Mouse (Mus musculus): Measurements from ENCODE around the gene Eef1akmt1.

Eef1akmt1 gene

DNA sequence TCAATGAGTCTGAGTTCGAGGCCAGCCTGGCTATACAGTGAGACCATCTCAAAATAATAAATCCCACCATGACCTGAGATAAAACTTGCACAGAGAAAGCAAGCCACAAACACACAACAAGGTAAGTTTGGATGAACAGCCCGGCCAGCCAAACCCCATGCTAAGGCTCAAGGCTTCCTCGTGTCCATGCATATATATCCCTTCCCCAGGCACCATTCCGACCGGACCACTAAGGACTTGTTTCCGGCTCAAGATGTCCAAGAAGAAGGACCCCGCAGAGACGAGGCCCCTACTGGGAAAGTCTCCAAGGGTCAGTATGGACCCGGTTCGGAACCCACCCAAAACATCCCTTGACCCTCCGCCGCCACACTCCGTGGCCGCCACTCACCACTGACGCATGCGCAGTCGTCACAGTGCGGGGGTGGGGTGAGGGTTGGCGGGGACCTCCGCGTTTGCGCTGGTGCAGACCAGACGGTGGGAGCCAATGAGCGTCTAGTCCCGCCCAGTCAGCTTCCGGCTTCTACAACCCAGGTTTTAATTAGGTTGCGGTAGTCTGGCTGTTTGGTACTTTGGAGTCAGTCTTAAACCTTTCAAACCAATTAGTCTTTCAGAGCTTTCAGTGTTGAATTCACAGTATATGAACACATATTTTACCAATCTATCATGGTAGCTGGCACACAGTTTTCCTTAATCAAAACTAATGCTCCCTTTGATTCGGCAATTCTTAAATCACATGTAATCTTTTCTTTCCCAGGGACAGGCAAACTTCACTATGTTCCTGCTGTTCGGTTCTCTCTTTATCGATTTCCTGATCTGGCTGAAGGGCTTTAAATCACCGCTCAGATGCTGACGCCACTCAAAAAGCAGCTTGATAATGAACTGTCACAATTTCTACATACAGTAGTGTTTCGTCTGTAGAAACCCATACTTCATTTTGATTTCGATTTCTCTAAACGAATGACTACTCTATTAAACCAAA lies at the start of gene Eef1akmt1:
TSS of gene Eef1akmt1 (minus strand) at position 458 of the 979 bp plus-strand sequence.
- peak; percentile 94 for DNase-seq (ENCODE audit: low read depth)

DNA sequence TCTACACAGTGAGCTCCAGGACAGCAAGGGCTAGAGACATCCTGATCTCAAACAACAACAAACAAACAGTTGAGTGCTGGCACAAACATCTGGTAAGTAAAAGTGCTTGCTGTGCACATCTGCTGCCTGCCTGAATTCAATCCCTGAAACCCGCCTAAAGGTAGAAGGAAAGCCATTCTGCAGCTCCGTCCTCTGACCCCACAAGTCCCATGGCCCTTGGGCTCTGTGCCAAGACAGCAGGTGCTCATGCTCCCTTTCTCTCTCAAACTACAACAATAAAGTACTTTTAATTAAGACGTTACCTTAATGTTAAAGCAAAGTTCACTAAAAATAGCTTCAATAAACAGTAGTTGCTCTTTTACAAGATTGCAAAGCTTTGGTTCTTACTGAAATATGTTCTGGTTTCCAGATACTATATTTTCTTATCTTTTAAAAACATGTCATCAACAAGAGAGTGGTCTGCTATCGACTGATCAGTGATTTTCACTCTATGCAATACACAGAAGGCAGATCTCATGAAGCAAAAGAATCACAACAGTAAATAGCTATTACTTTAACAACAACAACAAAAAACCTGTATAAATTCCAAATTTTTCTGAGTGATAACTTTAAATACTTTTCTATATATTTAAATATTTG lies 49.3 kb upstream of the Eef1akmt1 start:
- DNase-seq (ENCODE audit: low read depth): no peak

DNA sequence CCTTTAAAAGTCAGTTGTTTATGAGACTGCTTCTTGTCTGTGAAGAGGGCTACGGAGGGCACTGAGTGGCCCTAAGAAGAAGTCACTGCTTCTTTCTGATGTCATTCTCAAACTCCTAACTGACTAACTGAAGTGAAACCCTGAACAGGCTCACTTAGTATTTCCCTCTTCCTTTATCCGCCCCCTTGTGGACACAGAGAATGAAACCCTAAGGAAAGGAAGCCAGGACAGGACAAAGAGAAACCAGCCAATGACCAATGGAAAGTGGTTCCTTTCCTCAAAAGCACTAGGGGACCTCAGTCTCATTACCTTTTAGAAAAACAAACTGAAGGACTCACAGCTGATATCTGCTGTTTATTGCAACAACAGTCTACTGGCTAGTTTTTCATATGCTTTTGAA lies 48.1 kb upstream of the Eef1akmt1 start:
- peak; percentile 78 for DNase-seq (ENCODE audit: low read depth)

DNA sequence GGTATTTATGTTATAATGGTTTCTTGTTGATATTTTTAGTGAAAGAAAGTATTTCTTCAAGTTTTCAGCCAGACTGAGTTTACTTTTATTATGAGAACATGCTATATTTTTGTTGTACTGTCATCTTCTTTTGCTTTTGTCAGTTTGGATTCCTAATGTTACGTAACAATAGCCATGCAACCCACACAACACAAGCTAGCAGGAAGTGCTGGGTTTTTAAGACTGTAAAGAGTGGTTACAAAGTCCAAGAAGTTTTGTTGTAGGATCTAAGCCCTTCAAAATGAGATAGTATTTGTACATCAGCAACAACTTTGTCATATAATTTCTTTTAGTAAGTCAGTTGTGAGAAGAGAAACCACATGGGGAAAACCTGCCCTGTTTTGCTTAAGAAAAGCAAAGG lies 46.3 kb upstream of the Eef1akmt1 start:
- no peak for DNase-seq (ENCODE audit: low read depth)

DNA sequence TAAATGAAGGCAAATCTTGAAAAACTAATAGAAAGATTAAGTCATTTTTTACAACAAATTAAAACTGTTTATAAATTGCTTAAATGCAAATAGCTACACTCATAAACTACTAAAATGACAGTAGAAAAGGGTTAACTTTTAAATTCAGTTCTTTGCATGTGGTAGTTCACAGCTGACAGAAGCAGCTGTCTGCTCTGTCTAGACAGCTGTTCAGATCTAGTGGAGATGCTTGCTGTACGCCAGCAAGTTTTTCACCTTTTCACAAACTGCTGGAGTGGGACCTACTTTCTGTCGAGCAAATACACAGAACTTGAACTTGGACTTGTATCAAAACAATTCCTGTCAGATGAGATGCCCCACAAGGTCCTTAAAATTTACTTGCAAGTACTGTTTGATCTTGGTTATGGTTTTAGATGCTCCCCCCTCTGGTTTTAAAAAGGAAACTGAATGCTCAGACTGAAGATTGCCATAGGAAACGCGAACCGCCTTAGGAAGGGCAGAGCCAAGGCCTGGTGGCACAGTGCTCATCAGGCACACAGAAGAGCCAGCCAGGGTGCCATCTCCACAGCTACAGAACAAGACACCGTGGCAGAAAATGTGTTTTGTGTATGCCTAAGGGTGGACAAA lies 45.0 kb upstream of the Eef1akmt1 start:
- no peak for DNase-seq (ENCODE audit: low read depth)

DNA sequence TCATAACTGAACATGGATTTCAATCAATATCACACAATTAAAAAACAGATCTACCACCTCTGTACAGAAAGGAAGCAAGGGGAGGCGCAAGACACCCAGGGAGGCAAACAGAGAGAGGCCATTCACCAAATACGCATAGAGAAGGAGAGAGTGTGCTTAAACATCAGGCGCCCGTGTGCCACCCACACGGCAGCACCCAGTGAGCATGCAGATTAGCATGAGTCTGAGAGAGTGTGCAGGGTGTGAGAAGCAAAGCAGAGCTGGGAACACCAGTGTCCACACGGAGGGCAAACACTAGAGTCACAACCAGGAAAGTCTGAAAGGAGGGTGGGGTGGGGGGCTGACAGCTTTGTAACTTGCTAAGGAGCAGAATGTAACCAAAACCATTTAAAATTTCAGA lies 44.4 kb upstream of the Eef1akmt1 start:
- no peak for DNase-seq (ENCODE audit: low read depth)

DNA sequence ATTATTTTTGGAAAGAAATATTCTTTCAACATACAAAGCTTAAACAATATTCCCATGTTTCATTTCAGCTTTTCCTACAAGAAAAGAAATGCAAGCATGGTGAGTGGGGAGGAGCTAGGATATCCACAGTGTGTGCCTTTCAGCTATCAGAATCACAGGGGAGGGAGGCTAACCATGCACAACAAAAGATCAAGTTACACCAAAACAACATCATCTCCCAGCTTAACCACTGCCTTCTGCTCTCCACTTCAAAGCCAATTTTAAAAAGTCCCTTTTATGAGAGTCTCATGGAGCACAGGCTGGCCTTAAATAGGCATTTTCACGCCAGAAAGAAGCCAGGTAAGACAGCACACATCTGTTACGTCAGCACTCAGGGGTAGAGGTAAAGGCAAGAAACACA lies 39.6 kb upstream of the Eef1akmt1 start:
- DNase-seq (ENCODE audit: low read depth): no peak

DNA sequence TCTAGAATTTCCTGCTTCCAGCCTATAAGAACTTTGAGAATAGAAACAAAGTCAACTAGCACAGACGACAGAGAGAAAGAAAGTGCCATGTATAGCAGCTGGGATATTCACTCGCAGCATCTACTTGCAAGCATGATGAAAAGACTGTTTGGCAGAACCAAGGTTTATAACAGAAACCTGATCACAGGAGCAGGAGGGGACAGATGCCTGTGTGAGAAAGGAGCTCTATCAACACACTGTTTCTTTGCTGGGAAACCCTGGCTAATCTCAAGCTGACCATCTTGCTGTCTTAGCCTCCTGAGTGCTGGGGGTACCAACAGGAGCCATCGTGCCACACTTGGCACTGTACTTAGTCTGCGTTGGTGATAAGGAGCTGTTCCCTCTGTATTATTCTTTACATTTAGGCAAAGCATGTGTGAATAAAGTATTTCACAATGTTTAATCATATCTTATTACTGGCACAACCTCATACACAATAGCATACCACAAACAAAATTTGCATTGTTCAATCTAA lies 38.5 kb upstream of the Eef1akmt1 start:
- no peak for DNase-seq (ENCODE audit: low read depth)

DNA sequence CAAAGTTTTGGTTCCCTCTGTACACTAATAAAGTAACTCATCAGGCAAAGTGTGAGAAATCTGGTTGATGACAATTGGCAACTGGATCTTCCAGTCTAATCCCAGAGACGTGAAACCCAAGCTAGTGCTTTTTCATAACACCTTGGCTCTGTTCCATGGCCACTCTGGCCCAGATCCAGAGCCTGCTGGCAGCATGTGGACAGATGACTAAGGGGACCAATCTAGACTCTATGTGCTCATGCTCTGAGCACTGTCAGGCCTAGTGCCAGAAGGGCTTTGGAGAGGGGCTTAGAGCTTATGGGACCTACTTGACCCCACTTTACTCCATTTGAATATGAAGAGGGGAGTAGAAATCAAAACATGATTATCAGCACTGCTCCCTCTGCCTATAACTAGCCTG lies 36.1 kb upstream of the Eef1akmt1 start:
- peak; percentile 87 for DNase-seq (ENCODE audit: low read depth)

DNA sequence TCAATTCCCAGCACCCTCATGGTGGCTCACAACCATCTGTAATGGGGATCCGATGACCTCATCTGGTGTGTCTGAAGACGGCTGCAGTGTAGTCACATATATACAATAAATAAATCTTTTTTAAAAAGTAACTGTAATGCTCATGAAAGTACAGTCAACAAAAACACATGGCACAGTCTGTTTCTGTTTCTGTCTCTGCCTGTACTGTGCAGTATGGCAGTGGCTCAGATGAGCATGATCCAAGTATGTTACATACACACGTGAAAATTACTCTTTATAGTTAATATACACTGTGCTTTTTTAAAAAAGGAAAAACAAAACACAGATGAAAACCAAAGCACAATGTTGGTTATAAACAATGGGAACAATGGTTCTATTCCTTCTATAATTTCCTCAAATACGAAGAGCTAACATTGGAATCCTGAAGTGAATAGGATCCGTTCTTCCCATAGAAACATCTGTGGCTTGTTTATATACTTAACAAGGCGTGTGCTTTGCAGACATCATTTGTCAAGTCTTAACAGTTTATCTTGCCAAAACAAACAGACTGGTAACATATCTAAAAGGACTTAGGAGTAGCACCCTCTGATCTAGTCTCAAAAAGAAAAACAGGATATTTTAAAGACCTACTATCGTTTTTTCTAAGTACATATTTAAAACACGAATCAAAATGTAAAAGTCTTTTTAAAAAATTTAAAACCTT lies 35.4 kb upstream of the Eef1akmt1 start:
- DNase-seq (ENCODE audit: low read depth): peak; percentile 16

DNA sequence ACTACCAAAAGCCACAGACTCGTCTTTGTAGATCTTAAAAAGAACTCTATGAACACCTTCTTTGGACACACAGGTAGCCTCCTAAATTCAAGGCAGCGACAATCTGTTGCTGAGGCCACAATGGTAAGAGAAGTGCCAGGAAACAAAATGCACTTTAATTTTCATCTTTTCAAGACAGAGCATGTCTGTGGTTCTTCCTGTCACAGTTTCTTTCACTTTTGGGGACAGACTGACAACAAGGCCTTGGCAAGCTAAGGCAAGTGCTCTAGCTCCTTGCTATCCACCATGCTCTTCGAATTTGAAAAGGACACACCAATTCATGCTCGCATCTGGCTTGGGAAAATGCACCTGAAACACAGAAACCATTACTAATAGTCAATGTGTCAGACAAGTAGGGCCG lies 21.9 kb upstream of the Eef1akmt1 start:
- DNase-seq (ENCODE audit: low read depth): no peak

DNA sequence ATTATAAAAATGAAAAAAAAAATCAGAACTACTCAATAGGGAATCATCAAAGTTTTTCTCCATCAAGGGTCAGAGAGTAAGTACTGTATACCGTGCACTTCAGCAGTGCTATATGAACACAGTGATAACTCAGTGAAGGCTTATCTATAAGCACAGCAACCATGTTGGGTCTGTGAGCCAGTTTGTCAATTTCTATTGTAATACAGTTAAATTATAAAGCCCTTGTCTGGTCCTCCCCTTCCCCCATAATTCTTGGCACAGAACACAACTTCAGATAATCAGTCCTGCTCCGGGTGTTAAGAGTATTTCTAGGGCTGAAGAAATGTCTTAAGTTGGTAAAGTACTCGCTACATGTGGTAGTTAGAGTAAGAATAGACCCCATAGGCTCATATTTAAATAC lies 20.4 kb upstream of the Eef1akmt1 start:
- DNase-seq (ENCODE audit: low read depth): no peak

DNA sequence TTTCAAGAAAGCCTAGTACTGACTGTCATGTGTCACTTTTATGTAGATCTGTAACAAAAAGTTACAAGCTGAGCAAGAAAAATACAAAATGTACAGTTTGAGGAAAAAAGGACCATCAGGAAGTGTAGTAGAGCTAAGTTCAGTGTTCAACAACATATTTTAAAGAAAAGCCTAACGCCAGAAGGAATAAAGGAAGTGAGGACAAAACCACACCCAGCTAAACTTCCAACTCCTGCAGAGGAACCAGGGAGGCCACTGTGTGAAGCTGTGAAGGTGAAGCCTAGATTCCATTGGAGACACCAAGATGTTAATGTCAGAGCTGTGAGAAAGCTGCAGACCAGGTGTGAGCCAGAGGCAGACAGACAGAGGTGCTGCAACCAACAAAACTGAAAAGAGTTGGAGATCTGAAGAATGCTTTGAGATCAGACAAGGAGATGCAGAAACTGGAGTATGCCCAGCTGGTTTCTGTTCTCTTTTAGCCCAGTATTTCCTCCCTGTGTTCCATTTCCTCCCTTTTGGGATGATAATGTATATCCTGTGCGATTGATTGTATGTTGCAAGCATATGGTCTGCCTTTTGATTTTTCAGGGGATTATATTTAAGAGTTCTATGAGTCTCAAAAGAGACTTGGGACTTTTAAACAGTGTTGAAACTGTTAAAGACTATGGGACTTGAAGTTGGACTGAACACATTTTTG lies 5.1 kb upstream of the Eef1akmt1 start:
- no peak for DNase-seq (ENCODE audit: low read depth)

DNA sequence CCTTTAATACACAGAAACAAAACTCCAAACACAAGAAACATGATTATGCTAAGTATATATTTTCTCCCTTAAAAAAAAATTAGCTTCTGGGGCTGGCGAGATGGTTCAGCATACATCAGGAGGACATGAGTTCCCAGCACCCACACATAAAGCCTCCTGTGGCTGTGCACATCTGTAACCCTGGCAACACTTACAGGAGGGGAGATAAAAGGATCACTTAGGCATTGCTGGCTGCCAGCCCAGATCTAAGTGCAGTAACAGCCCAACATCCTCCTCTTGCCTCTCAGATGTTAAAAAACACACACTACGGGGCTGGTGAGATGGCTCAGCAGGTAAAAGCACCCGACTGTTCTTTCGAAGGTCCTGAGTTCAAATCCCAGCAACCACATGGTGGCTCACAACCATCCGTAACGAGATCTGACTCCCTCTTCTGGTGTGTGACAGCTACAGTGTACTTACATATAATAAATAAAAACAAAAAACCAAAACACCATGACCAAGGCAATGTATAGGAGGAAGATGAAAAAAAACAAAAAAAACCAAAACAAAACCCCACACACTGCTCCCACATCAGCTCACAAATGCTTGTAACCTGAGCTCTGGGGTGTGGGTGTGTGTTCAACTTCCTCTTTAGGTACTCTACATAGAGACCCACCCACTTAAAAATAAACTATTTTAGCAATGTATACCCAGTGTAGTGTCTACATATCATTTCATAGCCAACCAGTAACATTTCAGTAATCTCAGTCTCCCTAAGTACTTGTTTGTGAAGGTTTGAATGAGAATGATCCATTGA lies 3.6 kb upstream of the Eef1akmt1 start:
- DNase-seq (ENCODE audit: low read depth): peak; percentile 7

DNA sequence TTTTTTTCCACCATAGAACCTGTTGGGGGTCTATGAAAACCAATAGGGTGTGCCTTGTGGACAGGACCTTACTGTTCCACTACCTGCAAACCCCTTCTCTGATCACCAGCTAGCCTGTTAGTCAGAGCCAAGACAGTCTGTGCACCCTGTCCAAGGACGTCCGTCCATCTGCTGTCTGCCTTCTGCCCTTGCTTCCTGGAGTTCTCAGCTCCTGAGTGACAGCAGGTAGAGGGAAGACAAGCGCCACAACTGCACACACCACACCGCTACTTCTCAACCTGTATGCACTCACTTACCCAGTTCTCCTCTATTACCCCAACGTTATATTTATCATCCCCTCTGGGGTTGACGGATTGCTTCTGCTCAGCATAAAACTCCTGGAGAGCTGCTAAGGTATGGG lies 5.8 kb downstream of the Eef1akmt1 start:
- no peak for DNase-seq (ENCODE audit: low read depth)

DNA sequence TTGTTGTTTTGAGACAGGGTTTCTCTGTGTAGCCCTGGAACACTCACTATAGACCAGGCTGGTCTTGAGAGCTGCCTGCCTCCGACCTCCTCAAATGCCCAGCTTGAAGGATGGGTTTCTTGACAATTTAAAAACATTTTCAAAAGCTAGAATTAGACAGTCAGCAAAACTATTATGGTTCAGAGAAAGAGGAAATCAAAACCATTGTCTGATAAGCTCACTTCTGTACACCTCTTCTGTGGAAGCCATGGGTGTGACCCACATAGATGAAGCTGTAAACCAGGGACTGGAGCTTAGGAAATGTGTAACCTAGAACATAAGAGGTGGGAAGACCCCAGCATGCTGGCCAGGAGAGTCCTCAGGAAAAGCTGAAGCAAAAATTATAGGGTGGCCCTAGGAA lies 14.5 kb downstream of the Eef1akmt1 start:
- no peak for DNase-seq (ENCODE audit: low read depth)

DNA sequence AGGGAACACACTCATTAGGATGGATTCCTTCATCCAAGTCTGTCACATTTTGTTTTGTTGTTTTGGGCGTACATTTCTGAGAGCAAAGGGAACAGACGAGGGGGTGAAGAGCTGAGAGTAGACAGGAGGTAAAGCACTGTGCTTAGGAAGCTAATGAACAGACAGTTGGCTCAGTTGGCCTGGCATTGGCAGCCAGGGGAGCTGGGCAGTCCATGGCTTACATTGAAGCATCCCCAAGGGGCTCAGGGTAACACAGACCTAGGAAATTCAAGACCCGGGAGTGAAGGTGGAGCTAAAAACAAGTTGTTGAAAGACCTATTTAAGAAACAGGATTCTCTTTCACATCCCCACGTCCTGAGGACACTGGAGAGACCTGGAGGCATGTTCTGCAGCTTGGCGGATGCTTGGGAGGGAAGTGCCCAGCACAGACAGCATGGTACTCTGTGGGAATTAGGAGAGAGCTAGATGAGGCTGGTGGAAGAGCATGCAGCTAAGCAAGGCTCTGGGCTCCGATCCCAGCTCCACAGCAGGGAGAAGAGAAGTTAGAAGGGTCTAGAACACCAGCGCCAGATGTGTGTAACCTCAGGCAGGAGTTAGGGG lies 15.8 kb downstream of the Eef1akmt1 start:
- no peak for DNase-seq (ENCODE audit: low read depth)

DNA sequence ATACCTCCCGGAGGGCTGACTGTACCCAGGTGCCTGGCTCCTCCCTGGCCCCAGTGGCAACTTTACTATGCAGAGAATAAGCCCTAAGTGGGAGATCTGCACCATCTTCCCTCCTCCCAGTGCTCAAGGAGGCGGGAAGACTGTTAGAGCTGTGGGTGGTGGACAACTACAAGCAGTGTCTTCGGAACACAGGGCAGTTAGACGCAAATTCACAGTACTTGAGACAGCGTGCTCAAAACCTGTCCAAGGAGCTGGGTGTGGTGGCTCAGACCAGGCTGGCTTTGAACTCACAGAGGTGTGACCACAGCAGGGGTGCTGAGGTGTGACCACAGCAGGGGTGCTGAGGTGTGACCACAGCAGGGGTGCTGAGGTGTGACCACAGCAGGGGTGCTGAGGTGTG lies 17.0 kb downstream of the Eef1akmt1 start:
- no peak for DNase-seq (ENCODE audit: low read depth)

DNA sequence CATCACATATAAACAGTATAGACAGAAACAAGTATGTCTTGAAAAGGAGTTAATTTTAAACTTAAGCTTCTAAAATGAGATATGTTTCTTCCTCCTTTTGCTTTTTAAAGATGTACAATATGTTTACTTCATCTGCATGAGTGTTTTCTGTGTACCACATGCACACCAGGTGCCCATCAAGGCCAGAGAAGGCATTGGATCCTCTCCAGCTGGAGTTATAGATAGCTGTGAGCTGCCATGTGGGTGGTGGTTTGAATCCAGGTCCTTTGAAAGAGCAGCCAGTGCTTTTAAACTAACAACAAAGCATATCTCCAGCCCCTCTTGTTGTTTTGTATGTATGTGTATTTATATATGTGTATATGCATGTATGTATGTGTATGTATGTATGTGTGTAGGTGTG lies 18.5 kb downstream of the Eef1akmt1 start:
- DNase-seq (ENCODE audit: low read depth): no peak

DNA sequence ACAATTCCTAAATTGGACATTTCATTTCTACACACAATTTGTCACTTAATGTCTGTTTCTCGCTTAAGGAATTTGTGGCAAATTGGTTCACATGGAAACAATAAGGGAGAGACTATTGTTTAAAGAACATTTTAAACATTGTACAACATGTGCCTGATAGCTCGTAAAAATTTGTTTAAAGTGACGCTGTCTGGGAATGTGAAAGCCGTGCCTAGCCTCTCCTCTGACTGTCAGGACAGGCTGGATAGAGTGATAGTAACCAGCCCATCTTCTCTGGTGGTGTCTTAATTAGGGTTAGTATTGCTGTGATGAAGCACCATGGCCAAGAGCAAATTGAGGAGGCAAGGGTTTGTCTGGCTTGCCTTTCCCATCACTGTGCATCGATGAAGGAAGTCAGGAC lies 24.4 kb downstream of the Eef1akmt1 start:
- no peak for DNase-seq (ENCODE audit: low read depth)

Measured in NIH3T3 (cell line).